Mouse (Mus musculus) kidney, adult 11 months (tissue): ENCODE measurements around the gene Garnl3.

Experiments used
- DNase-seq: peaks from one replicate; pipeline ENCODE4 v3.0.0; 2022

The Garnl3 gene

DNA sequence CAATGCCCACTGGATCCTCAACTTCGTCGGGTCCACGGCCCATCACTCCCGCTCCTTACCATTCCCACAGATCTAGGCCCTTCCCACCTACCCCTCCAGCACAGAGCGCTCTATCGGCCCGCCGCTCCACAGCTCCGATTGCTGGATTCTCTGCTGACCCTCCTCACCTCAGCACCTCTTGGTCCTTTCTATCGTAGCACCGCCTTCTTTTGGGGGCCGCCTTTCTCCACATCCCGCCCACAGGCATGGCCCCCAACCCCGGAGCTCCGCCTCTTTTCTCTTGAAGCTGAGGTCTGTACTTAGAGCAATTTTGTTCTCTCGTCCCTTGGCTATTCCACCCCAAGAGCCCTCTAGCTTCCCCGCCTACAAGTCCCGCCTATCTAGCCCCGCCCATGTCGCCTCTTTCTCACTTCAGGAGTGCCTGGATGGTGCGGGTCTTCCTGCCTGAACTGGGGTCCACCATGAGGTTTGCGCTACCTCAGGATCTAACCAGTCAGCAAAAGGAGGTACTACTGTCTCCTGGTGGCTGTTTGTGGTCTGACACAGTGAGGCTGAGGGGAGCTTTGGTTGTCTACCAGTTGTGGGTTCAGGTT lies at the start of gene Garnl3:
TSS of gene Garnl3 (minus strand) at position 155 of the 593 bp plus-strand sequence.
- DNase-seq = peak; percentile 77

DNA sequence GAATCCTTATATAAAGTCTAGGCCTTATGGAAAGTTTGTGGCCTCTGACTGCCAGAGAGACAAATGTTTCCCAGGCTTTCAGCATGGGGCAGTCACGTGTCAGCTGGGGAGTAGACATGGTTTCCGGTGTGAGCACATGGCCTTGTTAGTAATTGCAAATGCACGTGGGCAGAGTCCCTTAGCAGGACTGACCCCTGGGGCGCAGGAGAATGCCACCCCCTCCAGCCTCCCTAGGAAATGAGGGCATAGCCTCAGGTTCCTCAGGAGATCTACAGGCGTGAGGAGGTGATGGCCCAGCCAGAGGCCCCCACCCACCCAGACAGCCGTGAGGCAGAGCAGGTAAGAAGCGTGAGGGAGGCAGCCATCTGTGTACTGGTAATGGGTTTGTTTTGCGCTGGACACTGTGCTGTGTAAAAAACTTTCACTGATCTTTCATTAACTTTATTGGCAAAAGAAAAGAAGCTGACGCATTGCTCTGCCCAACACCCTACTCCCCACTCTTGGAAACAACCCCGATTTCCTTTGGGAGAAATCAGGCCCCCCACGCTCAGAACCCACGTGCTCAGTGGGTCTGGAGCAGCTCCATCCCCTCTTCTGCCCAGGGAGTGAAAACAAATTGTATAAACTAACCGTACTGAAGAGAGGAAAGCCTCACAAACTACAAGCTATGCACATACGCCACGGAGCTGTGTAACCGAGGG lies 48.6 kb upstream of the Garnl3 start:
- peak; percentile 92 for DNase-seq

DNA sequence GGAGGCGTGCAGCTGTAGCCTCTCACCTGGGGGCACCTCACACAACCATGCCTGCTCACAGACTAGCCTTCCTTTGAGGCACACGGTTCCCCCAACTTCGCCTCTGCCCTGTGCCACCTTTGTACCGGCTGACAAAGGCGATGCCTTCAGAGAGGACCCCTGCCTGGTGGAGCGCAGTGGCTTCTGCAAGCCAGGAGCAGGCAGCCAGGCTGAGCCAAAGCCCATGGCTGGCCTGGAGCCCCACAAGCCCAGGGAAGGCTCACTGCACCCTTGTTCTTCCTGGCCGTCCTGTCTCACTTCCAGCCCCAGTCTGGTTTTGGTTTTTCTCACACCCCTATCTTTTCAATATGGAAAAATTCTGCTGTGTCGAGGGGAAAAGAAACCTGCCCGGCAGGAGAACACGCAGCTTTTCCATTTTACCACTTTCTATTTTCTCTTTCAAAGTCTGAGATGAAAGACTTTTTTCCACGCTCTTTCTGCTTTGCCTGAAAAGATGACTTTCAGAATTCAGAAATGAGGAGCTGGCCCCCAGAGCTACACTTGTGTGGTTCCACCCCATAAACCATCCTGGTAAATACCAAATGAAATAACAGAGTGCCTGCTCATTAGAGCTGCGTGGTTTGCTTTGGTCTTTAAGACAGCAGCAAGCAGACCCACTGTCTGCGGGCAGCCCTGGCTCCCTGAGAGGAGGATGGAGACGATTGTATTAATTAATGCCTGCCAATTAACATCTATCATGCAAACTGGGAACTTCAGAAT lies 47.9 kb upstream of the Garnl3 start:
- DNase-seq = no peak

DNA sequence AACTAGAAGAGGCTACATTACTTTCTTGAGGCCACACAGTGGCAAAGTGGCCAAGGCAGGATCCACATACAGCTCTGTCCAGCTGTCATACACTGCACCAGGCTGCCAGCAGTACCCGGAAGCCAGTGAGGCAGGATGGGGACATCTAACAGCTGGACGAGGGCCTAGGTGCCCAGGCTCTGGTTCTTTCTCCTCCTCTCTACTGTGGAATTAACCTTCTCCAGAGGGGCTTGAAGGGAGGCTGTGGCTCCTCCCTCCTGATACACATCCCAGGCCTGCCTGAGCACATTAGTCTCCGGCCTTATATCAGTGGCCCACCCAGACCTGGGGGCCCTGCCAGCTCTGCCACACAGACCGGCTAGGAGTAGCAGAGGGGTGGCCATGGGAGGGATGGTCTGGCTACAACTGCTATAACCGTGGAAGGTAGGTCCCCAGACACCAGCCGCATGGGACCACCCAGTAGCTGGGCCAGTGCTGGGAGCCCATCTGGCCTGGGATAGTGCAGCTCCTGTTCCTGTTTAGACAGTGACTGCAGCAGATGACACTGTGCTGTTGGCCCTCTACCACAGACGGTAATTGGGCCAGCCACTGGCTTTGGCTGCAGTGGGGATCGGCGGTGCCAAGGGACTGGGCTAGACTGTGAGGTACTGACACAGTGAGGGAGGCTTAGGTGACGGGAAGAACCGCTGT lies 46.9 kb upstream of the Garnl3 start:
- no peak for DNase-seq

DNA sequence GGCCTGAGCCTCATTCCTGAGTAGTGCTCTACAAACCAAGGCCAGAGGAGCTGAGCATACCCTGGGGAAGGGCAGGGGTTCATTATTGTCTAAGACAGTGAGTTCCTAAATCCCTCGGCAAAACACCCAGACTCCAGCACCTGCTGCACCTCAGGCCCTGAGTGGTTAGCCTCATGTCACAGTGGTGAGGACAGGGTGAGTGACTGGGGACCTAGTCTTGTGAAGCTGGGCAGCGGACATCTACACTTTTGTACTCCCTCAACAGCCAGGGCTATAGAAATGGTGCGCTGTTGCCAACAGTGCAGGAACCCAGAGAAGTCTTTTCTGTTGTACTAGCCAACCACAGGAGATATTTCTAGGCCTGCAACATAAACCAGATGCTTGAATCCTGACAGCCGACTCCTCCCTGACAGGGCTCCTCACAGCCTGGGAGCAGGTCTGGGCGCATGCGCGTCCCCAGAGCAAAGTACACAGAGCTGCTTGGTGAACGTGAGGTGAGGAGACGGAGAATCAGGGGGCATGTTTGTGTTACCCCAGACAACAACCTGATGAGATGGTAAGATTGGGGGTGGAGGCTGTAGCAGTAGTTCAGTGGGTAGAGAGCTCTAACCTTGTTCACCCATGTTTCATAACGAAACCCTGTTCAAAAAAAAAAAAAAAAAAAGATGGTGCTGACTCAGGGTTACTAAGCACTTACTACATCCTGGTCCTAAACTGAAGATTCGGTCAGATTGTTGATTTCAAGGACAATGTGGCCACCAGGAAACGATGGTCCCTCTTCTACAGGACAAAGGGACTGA lies 46.2 kb upstream of the Garnl3 start:
- DNase-seq = peak; percentile 79

DNA sequence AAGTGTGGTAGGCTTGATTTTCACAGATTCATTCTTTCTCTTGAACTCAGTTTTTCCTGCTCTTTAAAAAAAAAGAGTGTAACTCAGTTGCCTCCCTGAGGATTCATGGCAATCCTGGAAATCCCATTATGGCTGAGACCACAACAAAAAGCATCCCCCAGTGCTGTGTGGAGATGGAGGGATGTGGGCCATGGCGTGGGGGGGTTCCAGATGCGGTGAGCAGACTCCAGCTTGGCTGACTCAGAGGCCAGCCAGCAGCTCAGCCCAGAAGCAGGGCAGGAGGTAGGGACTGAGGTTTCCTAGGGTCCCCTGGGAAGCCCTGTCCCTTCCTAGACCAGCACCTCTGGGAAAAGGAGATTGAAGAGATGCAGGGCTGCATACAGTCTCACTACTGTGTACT lies 45.5 kb upstream of the Garnl3 start:
- no peak for DNase-seq

DNA sequence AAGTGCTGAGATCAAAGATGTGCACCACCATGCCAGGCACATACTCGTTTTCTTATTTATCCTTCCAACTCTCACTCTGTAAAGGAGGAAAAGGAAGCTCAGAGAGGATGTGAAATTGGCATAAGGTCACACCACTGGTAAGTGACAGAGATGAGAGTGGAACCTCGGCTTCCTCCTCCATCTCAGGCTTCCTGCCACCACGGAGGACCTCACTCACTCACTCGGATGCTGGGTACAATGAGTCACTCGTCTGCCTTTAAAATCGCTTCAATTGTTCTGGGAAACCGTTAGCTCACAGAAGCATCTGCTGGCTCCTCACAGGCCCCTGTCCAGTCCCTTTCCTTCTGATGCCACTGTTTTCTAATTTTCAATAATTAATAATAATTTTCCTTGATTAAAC lies 45.1 kb upstream of the Garnl3 start:
- DNase-seq = no peak

DNA sequence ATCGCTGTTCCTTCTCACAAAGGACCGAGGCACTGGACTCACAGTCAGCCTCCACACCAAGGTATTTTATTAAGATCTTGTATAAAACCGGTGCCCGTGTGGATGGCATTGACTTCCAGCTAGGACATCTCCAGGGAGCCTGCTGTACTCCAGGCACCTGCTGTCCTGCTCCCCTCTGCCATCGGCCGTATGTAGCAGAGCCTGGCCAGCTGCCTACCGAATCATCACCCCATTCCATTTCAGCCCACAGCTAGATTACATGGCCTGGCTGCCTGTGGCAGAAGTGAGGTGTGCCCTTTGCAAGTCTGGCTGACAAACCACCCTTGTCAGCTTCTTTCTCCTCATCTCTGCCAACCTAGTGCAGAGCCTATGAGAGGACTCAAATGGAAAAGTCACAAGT lies 42.2 kb upstream of the Garnl3 start:
- no peak for DNase-seq

DNA sequence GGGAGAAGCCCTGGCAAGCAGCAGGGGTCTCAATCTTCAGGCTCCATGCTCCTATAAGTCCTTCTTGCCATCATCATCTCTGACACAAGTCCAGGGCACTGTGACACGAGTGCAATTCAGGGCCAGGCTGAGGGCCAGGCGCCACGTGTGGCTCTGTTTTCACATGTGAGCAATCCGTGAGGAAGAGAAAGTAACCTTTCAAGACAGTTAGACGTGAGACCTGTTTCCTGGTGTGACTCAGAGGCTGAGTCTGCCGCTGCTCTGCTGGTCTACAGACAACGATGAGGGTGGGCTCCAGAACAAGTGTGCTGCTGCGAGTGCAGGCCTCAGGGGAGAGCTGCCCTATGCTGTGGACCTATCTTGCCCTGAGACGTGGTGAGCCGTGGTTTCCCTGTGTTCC lies 41.7 kb upstream of the Garnl3 start:
- no peak for DNase-seq

DNA sequence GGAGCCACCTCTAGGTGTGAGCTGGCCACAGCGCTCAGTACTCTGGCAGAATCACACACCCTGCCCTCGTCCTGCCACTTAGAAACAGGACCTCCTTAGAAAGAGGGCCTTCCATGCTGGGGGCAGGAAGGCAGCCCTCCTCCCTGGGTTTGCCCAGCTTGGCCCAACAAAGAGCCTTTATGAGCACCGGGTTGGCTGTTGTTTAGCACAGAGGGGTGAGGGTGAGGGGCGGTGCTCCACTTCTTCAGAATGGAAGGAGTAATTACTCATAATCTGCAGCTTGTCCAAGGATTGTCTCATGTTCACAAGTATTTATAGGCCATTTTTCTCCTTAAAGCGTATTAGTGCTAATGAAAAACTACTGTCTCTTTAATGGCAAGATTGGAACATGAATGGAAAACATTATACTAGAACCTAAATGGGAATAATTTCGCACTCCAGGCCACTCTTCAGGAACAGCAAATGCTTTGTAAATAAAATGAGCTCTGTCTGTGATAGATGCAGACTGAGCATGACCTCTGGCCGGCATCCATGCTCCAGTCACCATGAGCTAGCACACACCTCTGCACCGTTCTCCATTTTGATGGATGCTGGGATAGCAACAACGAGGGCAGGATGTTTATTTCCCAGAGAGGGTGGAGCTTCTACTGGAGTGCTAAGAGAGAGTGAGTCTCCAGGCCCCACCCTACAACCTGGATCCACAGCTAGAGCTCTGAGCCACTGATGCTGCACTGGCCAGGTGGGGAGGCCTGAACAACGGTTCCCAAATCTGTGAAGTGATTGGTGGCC lies 39.5 kb upstream of the Garnl3 start:
- no peak for DNase-seq

DNA sequence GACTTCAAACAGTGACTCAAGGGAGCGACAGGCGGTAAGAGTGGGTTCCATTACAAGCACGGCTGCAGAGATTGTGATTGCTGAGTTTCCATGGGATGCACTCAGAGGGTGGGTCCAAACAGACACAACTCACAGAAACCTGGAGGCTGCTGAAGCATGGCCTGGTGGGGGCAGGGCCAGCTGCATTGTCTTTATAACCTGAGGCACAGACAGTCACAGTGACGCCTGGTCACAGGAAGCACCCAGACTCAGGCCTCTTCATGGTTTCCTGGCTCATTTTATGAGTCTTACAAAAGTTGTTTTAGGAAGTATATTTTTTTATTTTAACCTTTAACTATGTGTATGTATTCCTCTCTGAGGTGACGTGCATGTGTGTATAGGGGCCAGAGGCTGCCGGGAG lies 38.0 kb upstream of the Garnl3 start:
- DNase-seq = no peak

DNA sequence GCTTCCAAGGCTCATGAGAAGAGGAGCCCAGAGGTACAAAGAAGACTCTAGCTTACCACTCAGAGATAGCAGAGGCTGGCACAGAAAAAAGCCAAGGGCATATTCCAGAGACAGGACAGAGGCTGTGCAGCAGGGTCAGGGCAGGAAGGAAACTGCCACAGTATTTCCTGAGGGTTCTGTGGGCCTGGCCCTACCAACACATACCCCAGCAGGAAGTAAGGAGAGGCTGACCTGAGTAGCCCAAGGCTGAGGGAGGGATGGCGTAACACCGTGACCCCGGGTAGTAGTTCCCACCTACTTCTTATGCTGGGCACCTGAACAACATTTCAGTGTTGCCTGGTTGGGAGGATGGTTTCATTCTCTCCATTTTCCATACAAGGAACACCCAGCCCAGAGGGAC lies 35.6 kb upstream of the Garnl3 start:
- DNase-seq = no peak

DNA sequence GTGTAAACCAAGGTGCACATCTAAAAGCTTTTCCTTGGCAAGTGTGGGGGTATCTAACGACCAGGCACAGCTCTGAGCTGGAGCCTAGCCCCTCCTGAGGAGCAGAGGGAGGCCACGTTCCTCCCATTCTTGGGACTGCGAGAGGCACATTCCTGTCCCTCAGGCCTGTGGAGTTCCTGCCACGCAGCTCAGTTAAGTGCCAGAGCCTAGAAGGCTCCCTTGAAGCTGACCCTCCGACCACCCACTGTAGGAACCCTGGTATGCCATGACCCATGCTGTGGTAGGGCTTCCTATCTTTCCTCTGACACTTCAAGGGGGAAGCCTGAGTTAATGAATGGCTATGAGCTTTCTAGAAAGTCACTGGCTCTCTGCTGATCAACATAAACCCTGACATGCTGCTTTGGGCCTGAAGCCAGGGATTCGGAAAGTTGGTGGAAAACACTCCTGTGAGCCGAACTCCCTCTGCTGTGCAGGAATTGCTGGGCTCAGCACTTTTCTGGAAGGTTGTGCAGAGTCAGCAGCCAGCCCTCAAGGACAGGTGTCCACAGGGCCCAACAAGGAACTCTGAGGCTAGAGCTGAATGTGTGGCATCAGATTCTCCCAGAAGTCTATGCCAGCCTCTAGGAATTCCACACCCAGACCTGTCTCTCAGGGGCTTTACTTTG lies 34.4 kb upstream of the Garnl3 start:
- DNase-seq = peak; percentile 87

DNA sequence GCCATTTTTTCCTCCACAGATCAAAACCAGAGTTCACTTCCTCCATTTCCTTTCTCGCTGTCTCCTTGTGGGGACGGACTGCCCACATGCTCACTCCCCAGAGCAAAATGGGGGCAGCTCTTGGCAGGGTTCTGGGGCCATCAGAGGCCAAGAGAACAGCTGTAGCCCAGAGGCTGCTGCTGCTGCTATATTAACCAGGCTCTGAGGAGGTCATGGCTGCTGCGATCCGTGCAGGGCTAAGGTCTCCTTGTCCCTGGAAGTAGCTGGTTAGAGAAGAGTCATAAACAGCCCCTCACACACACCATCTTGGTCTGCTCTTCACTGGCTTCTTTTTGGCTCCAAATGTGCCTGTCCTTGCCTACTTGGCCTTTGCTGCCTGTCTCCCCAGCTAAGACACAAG lies 33.8 kb upstream of the Garnl3 start:
- peak; percentile 71 for DNase-seq

DNA sequence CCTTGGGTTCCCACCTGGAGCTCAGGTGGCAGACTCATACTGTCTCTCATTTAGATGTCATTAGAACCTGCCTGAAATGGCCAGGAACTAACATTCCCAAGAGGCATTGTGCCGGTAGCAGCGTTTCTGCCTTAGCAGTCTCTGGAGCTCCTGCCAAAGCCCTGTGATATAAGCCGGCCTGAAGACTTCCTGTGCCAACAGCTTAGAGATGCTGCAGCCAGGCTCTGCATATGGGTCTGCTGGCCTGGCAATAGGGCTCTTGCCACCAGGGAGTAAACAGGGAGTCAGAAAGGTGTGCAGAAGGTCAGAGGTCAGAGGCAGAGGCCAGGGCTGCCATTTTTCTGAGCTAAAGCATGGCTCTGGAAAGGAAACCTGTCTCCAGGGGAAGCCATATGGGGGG lies 33.2 kb upstream of the Garnl3 start:
- no peak for DNase-seq

DNA sequence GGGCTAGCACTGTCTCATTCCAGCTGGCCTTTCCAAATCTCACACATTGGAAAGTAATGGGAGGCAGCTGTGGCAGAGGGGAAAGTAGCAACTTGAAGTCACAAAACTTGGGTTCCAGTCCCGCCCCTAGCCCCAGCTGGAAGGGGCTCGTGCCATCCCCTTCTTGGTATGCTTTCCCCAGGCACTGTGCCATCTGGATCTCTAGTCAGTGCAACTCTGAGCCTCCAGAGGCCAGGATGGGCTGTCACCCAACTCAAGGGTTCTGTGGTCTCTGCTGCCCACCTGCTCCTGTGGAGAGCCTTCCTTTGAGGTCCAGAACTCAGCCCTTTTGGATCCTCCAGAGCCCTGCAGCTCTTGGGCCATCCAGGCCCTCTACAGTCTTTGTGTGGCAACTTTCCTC lies 30.7 kb upstream of the Garnl3 start:
- no peak for DNase-seq

DNA sequence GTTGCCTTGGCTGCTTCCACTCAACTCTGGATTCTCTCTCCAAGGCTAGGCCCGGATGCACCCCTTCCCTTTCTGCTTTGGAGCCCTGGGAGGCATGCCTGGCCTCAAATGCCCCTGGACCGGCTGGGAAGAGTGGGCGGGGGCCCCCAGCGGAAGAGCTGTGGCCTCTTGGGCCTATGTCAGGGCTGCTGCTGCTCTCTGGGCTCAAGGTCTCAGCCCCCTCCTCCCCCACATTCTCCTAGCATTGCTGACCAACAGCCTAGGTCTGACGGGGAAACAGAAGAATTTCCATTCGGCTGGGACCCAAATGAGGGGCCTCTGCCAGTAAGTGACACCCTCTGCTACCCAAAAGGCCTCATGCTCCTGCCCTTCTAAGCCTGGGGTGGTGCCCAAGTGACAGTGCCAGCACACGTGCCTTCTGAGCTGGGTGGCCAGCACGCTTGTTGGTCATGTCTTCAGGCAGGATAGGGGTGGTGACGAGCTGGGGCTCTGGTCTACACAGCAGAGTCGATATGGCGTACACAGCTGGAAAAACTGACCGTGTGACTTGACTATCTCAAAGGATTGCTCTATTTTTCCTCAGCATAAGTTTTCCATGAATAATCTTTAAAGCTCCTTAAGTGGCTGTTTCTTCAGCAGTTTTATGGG lies 29.0 kb upstream of the Garnl3 start:
- peak; percentile 59 for DNase-seq

DNA sequence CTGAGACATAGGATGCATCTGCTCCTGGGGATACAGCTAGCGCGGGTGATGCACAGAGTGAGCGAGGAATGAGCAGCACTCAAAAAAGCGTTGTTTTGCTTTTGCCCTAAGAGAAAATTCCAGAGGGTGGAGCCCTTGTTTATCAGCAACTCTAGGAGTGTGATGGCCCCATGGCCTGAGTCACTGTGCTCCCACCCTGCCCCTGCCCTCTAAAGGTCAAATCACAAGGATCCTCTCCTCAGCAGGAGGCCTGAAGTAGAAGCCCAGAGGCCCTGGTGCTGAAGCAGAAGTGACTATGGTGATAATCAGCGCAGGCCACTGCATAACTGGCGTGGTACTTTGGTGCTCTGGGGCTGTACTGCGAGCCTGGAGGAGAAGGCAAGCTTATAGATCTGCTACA lies 28.1 kb upstream of the Garnl3 start:
- no peak for DNase-seq

DNA sequence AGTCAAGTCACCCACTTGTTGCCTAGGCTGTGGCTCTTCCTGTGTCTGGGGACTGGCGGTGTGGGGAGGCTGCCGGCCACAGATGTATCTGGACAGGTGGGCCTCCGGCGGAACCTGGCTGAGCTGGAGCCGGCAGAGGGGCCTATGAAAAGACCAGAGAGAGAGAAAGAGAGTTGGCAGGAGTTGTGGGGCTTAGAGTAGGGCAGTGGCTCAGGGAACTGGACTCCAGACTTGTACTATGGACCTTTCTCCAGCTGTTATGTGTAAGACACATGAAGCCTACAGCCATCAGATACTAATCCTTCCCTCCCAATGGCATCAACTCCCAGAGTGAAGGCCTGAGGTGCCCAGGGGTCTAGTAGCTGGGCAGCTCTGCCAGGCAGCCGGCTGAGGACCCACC lies 27.4 kb upstream of the Garnl3 start:
- no peak for DNase-seq

DNA sequence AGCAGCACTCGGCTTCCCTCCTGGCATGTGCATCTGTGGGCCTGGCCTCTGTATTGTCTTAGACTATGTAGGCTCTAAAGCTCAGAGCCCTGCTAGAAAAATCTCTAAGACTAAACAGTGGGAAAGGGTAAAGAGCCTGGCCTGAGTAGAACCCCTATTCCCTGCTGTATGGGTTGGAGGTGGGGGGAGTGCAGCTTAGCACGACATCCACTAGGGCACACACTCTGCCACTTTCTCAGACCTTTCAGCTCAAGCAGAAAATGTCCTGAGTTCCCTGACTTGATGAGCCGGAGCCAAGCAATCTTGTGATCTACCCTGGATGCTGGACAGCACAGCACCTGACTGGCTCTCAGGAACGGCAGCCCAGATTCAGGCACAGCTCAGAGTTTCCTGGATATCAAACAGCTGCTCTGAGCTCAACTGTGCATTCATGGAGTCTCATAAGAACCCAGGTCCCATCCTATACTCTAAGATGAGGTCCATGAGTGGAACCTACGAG lies 24.9 kb upstream of the Garnl3 start:
- peak; percentile 78 for DNase-seq
